Mouse (Mus musculus): ENCODE data around the gene Rhog. TPM values are rescaled to one million over a fixed set of nuclear protein-coding genes. Genes with fewer than 3 reads are reported as not detected.

The Rhog gene
- total and polyA plus RNA-seq, 3 experiments = 12.2 to 118 (median 22.7) TPM

GRCm38 (mm10) chr7:102233059-102233458 lies 22.8 kb downstream of the Rhog start:
- no peak overlapping the region for H3K4me3 ChIP-seq (replicated peaks in 1 of 3; ENCODE audit: low read depth in 2 of 3, low read length in 2 of 3, poor library complexity in 1 of 3)
- peaks cover 0 to 22% of the 10 kb centered on the region in 2 experiments; a peak in 2 of 4 replicates for H3K4me1 ChIP-seq (ENCODE audit: control insufficient read depth in 1 of 2, insufficient read depth in 2 of 2)
- H3K9ac ChIP-seq (ENCODE audit: insufficient read depth, low read depth) = no peak overlapping the region
- H3K27me3 ChIP-seq (replicated peaks) = peaks cover 1% of the 10 kb centered on the region
- H3K36me3 ChIP-seq (replicated peaks in 1 of 2; ENCODE audit: control insufficient read depth in 1 of 2, insufficient read depth in 1 of 2, low read length in 1 of 2) = peaks cover 15 to 66% of the 10 kb centered on the region in 2 experiments
- DNase-seq (ENCODE audit: extremely low read depth) = no peak
- H3K27ac ChIP-seq (ENCODE audit: insufficient read depth, low read depth) = no peak overlapping the region
- no peaks in the 10 kb centered on the region for H3K79me2 ChIP-seq (replicated peaks; ENCODE audit: control insufficient read depth, extremely low read depth, insufficient read depth, poor library complexity, severe bottlenecking)
- H3K4me2 ChIP-seq (ENCODE audit: insufficient read depth, low read depth, poor library complexity, severe bottlenecking) = no peak overlapping the region
- dilution Hi-C loops (cut with MboI; ENCODE audit: extremely low pct_ligation_motif_present, extremely low pct_unique_long_range_greater_than_20kb, low sequenced_read_pairs) (no loop called here), in situ Hi-C loops (cut with MboI; ENCODE audit: low pct_ligation_motif_present, low pct_unique_long_range_greater_than_20kb, low sequenced_read_pairs) (no loop called here)
- TF ChIP-seq ZMIZ1 (IDR thresholded peaks at IDR 0.05; ENCODE audit: low read depth, low read length) (no peak), MYC (IDR thresholded peaks at IDR 0.05; ENCODE audit: low read depth, low read length) (no peak), CHD2 (IDR thresholded peaks at IDR 0.05; ENCODE audit: low read length) (no peak)
- H3K9me3 ChIP-seq (replicated peaks; ENCODE audit: low read length) = no peaks in the 10 kb centered on the region

- in situ Hi-C loops (cut with MboI; ENCODE audit: low pct_ligation_motif_present, low pct_unique_long_range_greater_than_20kb, low sequenced_read_pairs) = no loop called here
These were observed 26.0 kb downstream of the Rhog start for GRCm38 (mm10) chr7:102229814-102230213.

GRCm38 (mm10) chr7:102228049-102228670 lies 27.7 kb downstream of the Rhog start:
- dilution Hi-C loops (cut with MboI; ENCODE audit: extremely low pct_ligation_motif_present, extremely low pct_unique_long_range_greater_than_20kb, low sequenced_read_pairs) = no loop called here
- no peak overlapping the region for H3K4me3 ChIP-seq (replicated peaks in 1 of 3; ENCODE audit: low read depth in 2 of 3, low read length in 2 of 3, poor library complexity in 1 of 3)
- DNase-seq (ENCODE audit: extremely low read depth) = no peak
- TF ChIP-seq IRF4 (IDR thresholded peaks at IDR 0.05; ENCODE audit: low read depth, low read length) = no peak
- no peak for TF ChIP-seq JUND (conservative IDR thresholded peaks at IDR 0.05; ENCODE audit: low read depth, low read length)
- TF ChIP-seq USF1 (IDR thresholded peaks at IDR 0.05; ENCODE audit: low read depth, low read length) = no peak
- TF ChIP-seq RAD21 (IDR thresholded peaks at IDR 0.05; ENCODE audit: low read depth, low read length) = no peak
- no peak for TF ChIP-seq ZMIZ1 (IDR thresholded peaks at IDR 0.05; ENCODE audit: low read depth, low read length)
- TF ChIP-seq ELF1 (IDR thresholded peaks at IDR 0.05; ENCODE audit: low read depth, low read length) = no peak
- no peak overlapping the region for H3K27ac ChIP-seq (ENCODE audit: insufficient read depth, low read depth)
- in situ Hi-C loops (cut with MboI; ENCODE audit: low pct_ligation_motif_present, low pct_unique_long_range_greater_than_20kb, low sequenced_read_pairs) = no loop called here
- peaks cover 0 to 10% of the 10 kb centered on the region in 2 experiments; a peak in 2 of 4 replicates for H3K4me1 ChIP-seq (ENCODE audit: control insufficient read depth in 1 of 2, insufficient read depth in 2 of 2)
- no peak overlapping the region for H3K4me2 ChIP-seq (ENCODE audit: insufficient read depth, low read depth, poor library complexity, severe bottlenecking)
- H3K27me3 ChIP-seq (replicated peaks) = no peaks in the 10 kb centered on the region
- H3K36me3 ChIP-seq (replicated peaks in 1 of 2; ENCODE audit: control insufficient read depth in 1 of 2, insufficient read depth in 1 of 2, low read length in 1 of 2) = peaks cover 0 to 46% of the 10 kb centered on the region in 2 experiments
- no peak overlapping the region for H3K9ac ChIP-seq (ENCODE audit: insufficient read depth, low read depth)
- no peaks in the 10 kb centered on the region for H3K9me3 ChIP-seq (replicated peaks; ENCODE audit: low read length)
- H3K79me2 ChIP-seq (replicated peaks; ENCODE audit: control insufficient read depth, extremely low read depth, insufficient read depth, poor library complexity, severe bottlenecking) = no peaks in the 10 kb centered on the region

More at GRCm38 (mm10) chr7:102229814-102230213, 26.0 kb downstream of the Rhog start:
- Histone ChIP-seq H3K9ac (ENCODE audit: insufficient read depth, low read depth) (no peak overlapping the region), H3K4me2 (ENCODE audit: insufficient read depth, low read depth, poor library complexity, severe bottlenecking) (no peak overlapping the region), H3K79me2 (replicated peaks; ENCODE audit: control insufficient read depth, extremely low read depth, insufficient read depth, poor library complexity, severe bottlenecking) (no peaks in the 10 kb centered on the region), H3K9me3 (replicated peaks; ENCODE audit: low read length) (no peaks in the 10 kb centered on the region), H3K36me3 (replicated peaks in 1 of 2; ENCODE audit: control insufficient read depth in 1 of 2, insufficient read depth in 1 of 2, low read length in 1 of 2) (peaks cover 0 to 53% of the 10 kb centered on the region in 2 experiments), H3K27me3 (replicated peaks) (peaks cover 1% of the 10 kb centered on the region), H3K4me3 (replicated peaks in 1 of 3; ENCODE audit: low read depth in 2 of 3, low read length in 2 of 3, poor library complexity in 1 of 3) (no peak overlapping the region), H3K4me1 (ENCODE audit: control insufficient read depth in 1 of 2, insufficient read depth in 2 of 2) (peaks cover 0 to 13% of the 10 kb centered on the region in 2 experiments; a peak in 2 of 4 replicates), H3K27ac (ENCODE audit: insufficient read depth, low read depth) (no peak overlapping the region)
- DNase-seq (ENCODE audit: extremely low read depth) = no peak
- TF ChIP-seq ETS1 (conservative IDR thresholded peaks at IDR 0.05; ENCODE audit: low read depth, low read length) (no peak), ZNF384 (IDR thresholded peaks at IDR 0.05; ENCODE audit: low read depth, low read length) (no peak), TCF12 (IDR thresholded peaks at IDR 0.05; ENCODE audit: low read depth, low read length) (no peak), CTCF (conservative IDR thresholded peaks at IDR 0.05 in 1 of 2, IDR thresholded peaks at IDR 0.05 in 1 of 2; ENCODE audit: low read depth in 2 of 2, low read length in 2 of 2) (no peak), MAFK (IDR thresholded peaks at IDR 0.05; ENCODE audit: insufficient replicate concordance, low read length) (no peak), JUND (conservative IDR thresholded peaks at IDR 0.05; ENCODE audit: low read depth, low read length) (no peak), USF2 (conservative IDR thresholded peaks at IDR 0.05; ENCODE audit: low read depth, low read length) (no peak), MAZ (IDR thresholded peaks at IDR 0.05; ENCODE audit: low read depth, low read length) (no peak), ZMIZ1 (IDR thresholded peaks at IDR 0.05; ENCODE audit: low read depth, low read length) (no peak), RAD21 (IDR thresholded peaks at IDR 0.05; ENCODE audit: low read depth, low read length) (no peak), ZC3H11A (IDR thresholded peaks at IDR 0.05; ENCODE audit: low read depth, low read length) (no peak), GABPA (IDR thresholded peaks at IDR 0.05; ENCODE audit: insufficient replicate concordance, low read depth, low read length) (no peak)
- dilution Hi-C loops (cut with MboI; ENCODE audit: extremely low pct_ligation_motif_present, extremely low pct_unique_long_range_greater_than_20kb, low sequenced_read_pairs) = no loop called here

All from CH12.LX (cell line).